Mouse (Mus musculus): ENCODE results near the gene Cplx3. TPM values are rescaled to one million over a fixed set of nuclear protein-coding genes. Genes with fewer than 3 reads are reported as not detected.

Cplx3 gene
- total RNA-seq, 2 experiments from 2014 or later: 1.9 to 4.7 TPM

GRCm38 (mm10) chr9:57638651-57639459, 32.8 kb upstream of the Cplx3 start:
- DNase-seq (ENCODE audit: low spot score in 2 of 2): no peak

GRCm38 (mm10) chr9:57637741-57638322, 31.8 kb upstream of the Cplx3 start:
- peak in 1 of 2 experiments; percentile 36 for DNase-seq (ENCODE audit: low spot score in 2 of 2)

- no peak for DNase-seq (ENCODE audit: low spot score in 2 of 2)
These were observed 31.2 kb upstream of the Cplx3 start for GRCm38 (mm10) chr9:57637272-57637671.

- peak; percentile 57 to 70 for DNase-seq (ENCODE audit: low spot score in 2 of 2)
These were observed 27.5 kb upstream of the Cplx3 start for GRCm38 (mm10) chr9:57633481-57634024.

GRCm38 (mm10) chr9:57629118-57629874, 23.2 kb upstream of the Cplx3 start:
- DNase-seq (ENCODE audit: low spot score in 2 of 2): peak; percentile 58 to 79

- no peak for DNase-seq (ENCODE audit: low spot score in 2 of 2)
These were observed 22.6 kb upstream of the Cplx3 start for GRCm38 (mm10) chr9:57628717-57629116.

- DNase-seq (ENCODE audit: low spot score in 2 of 2): no peak
These were observed 21.8 kb upstream of the Cplx3 start for GRCm38 (mm10) chr9:57627892-57628291.

GRCm38 (mm10) chr9:57627191-57627590, 21.1 kb upstream of the Cplx3 start:
- DNase-seq (ENCODE audit: low spot score in 2 of 2): no peak

GRCm38 (mm10) chr9:57625674-57626500, 19.8 kb upstream of the Cplx3 start:
- no peak for DNase-seq (ENCODE audit: low spot score in 2 of 2)

GRCm38 (mm10) chr9:57624295-57624694, 18.2 kb upstream of the Cplx3 start:
- DNase-seq (ENCODE audit: low spot score in 2 of 2): no peak

GRCm38 (mm10) chr9:57620674-57621073, 14.6 kb upstream of the Cplx3 start, which contains the start of gene Lman1l:
Lman1l (minus strand) TSS chr9:57620774.
- no peak for DNase-seq (ENCODE audit: low spot score in 2 of 2)

- DNase-seq (ENCODE audit: low spot score in 2 of 2): no peak
These were observed 12.8 kb upstream of the Cplx3 start for GRCm38 (mm10) chr9:57618854-57619253.

- no peak for DNase-seq (ENCODE audit: low spot score in 2 of 2)
These were observed 11.6 kb upstream of the Cplx3 start for GRCm38 (mm10) chr9:57617556-57618169.

GRCm38 (mm10) chr9:57614786-57615185, 8.7 kb upstream of the Cplx3 start:
- DNase-seq (ENCODE audit: low spot score in 2 of 2): no peak

GRCm38 (mm10) chr9:57613975-57614374, 7.9 kb upstream of the Cplx3 start:
- no peak for DNase-seq (ENCODE audit: low spot score in 2 of 2)

GRCm38 (mm10) chr9:57612587-57612986, 6.5 kb upstream of the Cplx3 start:
- DNase-seq (ENCODE audit: low spot score in 2 of 2): no peak

- no peak for DNase-seq (ENCODE audit: low spot score in 2 of 2)
These were observed 4.3 kb upstream of the Cplx3 start for GRCm38 (mm10) chr9:57610359-57610826.

GRCm38 (mm10) chr9:57609803-57610202, 3.7 kb upstream of the Cplx3 start:
- DNase-seq (ENCODE audit: low spot score in 2 of 2): no peak

GRCm38 (mm10) chr9:57605503-57605902, 578 bp downstream of the Cplx3 start:
- no peak for DNase-seq (ENCODE audit: low spot score in 2 of 2)

- DNase-seq (ENCODE audit: low spot score in 2 of 2): no peak
These were observed 1.2 kb downstream of the Cplx3 start for GRCm38 (mm10) chr9:57604875-57605274.

Measured in layer of hippocampus, adult 18-20 months (tissue).